Mouse (Mus musculus) neural tube, embryonic 14.5 days (tissue): Measurements from ENCODE around the gene Ppp1r9b. TPM values are rescaled to one million over a fixed set of nuclear protein-coding genes. Genes with fewer than 3 reads are reported as not detected.
"Not testable (repeated sequence)": the region's sequence is repeated elsewhere in the genome, so short reads cannot be mapped to it uniquely, and the experiment has no call there.

Experiments used
- ATAC-seq: fragments of 200-750 bp; cut with Nextera tagmentation; 2 replicates; pipeline ENCODE4 v1.8.0; 2017; ENCODE audit warnings: low read depth, mild to moderate bottlenecking, moderate TSS enrichment, moderate library complexity
- H3K27ac ChIP-seq: fragments of 300-500 bp; sonication (generic); 2 replicates; pipeline ENCODE4 v1.5.1; 2014; ENCODE audit warnings: low read depth, mild to moderate bottlenecking, control low read depth, low read length, moderate library complexity, mixed read lengths
- H3K27me3 ChIP-seq: fragments of 300-500 bp; sonication (generic); 2 replicates; pipeline ENCODE4 v1.6.1; 2014; ENCODE audit warnings: low read length; ENCODE audit not compliant: control insufficient read depth, insufficient read depth
- H3K36me3 ChIP-seq: fragments of 300-500 bp; sonication (generic); 2 replicates; pipeline ENCODE4 v1.6.1; 2014; ENCODE audit warnings: low read length, mixed read lengths; ENCODE audit not compliant: control insufficient read depth, insufficient read depth
- H3K4me1 ChIP-seq: fragments of 300-500 bp; sonication (generic); 2 replicates; pipeline ENCODE4 v1.6.1; 2014; ENCODE audit warnings: low read length; ENCODE audit not compliant: control insufficient read depth, insufficient read depth
- H3K4me2 ChIP-seq: fragments of 300-500 bp; sonication (generic); 2 replicates; pipeline ENCODE4 v1.6.1; 2014; ENCODE audit warnings: mild to moderate bottlenecking, low read depth, low read length, control low read depth
- H3K4me3 ChIP-seq: fragments of 300-500 bp; sonication (generic); 2 replicates; pipeline ENCODE4 v1.5.1; 2014; ENCODE audit warnings: low read depth, low read length, control low read depth, mixed read lengths
- H3K9ac ChIP-seq: fragments of 300-500 bp; sonication (generic); replicated peaks from 2 replicates; pipeline ENCODE4 v1.6.1; 2014; ENCODE audit warnings: low read depth, mild to moderate bottlenecking, control low read depth, low read length, mixed read lengths
- H3K9me3 ChIP-seq: fragments of 300-500 bp; sonication (generic); 2 replicates; pipeline ENCODE4 v1.6.1; 2016; ENCODE audit warnings: low read length; ENCODE audit not compliant: control insufficient read depth
- WGBS: fragments of 180-500 bp; shearing (Covaris S2); extraction: QIAGEN DNeasy Blood & Tissue Kit; methylation state at CpG from one replicate; pipeline ENCODE4 v1.1.7; 2014; 5-methylcytosine and 5-hydroxymethylcytosine counted together
- polyA plus RNA-seq: library from polyadenylated mRNA; unstranded; fragments of >200 nt; fragmentation: Nextera tagmentation; extraction: Ambion mirVana; gene quantifications from 2 replicates; pipeline ENCODE4 v1.2.1, GENCODE M21; 2014

The Ppp1r9b gene
- polyA plus RNA-seq, 1 experiment from 2014 or later = 29.8 TPM

DNA sequence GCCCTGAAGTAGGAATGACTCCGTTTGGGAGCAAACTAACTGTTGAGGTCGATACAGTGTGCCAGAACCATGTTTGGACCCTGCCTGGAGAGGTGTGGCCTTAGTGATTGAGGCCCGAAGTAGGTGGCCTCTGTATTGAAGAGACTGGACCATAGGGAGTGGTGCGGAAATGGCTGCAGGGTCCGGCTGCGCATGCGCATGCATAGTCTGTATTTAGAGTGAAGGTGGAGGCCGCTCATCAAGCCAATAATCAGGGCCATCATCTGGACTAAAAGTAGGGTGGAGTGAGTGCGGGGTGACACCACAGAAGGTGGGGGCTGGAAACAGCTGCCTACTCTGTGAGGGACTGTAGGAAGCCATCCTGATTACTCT, 33.2 kb upstream of the Ppp1r9b start:
- no peaks in the 10 kb centered on the region for H3K4me1 ChIP-seq
- no peak overlapping the region for H3K4me3 ChIP-seq
- no peaks in the 10 kb centered on the region for H3K27me3 ChIP-seq
- no peaks in the 10 kb centered on the region for H3K9me3 ChIP-seq
- no peak overlapping the region for H3K4me2 ChIP-seq
- ATAC-seq = no peak
- no peaks in the 10 kb centered on the region for H3K36me3 ChIP-seq
- WGBS = 87% methylated on average over 9 of the region's 9 CpGs
- no peak overlapping the region for H3K27ac ChIP-seq
- no peak overlapping the region for H3K9ac ChIP-seq

DNA sequence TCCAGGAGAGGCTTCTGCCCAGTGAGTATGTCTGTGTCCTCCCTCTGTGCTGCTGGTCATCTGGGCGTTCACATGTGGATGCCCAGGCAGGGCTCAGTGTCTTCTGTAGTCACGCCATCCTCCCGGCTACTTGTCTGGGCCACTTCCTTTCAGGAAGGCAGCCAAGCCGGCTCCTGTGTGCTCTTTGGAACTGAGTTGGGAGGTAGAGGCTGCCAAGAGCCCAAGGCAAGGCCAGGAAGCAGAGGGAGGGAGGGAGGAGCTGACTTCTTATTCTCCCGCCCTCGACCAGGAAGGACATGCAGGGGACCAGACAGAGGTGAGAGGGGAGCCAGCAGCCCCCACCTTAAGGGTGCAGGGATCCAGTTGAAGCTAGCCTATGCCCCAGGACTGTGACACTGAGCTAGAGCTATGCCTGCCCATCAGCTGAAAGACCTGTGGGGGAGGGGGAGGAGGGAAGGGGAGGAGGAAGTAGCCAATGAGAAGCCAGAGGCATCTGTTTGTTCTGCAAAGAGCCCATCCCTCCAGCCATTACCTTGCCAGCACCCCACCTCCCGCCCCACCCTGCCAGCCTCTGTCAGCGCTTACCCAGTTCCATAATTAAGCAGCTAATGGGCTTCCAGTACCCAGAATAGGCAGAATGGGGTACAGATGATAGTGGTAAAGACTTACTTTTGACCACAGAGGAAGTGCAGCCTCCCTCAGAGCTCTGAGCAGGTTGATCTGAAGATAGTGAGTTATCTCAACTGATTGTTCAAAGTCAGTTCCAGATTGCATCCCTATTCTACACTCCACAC, 32.6 kb upstream of the Ppp1r9b start:
- no peaks in the 10 kb centered on the region for H3K27me3 ChIP-seq
- no peak overlapping the region for H3K9ac ChIP-seq
- ATAC-seq = peak; percentile 46; the same call in 1 of the 2 replicates
- no peaks in the 10 kb centered on the region for H3K9me3 ChIP-seq
- H3K4me3 ChIP-seq = no peak overlapping the region
- H3K36me3 ChIP-seq = no peaks in the 10 kb centered on the region
- H3K4me1 ChIP-seq = no peaks in the 10 kb centered on the region
- no peak overlapping the region for H3K4me2 ChIP-seq
- H3K27ac ChIP-seq = no peak overlapping the region
- whole genome bisulfite sequencing = 25% methylated on average over 8 of the region's 8 CpGs

DNA sequence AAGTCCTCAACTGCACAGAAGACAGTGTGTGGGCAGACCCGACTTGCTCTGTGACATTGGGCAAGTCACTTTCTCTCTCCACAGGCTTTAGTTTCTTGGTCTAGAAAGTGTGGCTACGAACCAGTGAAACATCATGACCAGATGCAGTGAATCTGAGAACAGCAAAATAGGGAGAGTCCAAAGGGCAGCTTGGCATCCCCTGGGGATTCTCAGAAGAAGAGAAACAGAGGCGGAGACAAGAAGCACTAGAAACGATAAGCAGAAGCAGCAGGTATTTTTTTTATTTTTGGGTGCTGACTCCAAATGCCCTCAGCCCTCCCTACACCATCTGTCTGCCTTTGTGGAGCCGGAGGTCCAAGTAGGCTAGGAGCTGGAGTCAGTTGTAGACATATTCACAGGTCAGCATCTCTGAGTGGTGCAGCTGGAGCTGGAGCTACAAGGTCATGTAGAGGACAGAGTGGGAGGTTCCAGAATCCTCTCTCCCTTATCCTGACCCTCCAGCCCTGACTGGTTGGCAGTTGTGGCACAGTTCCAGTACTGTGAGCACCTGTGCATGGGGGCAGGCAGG, 28.2 kb upstream of the Ppp1r9b start:
- H3K27me3 ChIP-seq = no peaks in the 10 kb centered on the region
- H3K36me3 ChIP-seq = no peaks in the 10 kb centered on the region
- H3K4me2 ChIP-seq = 0 out of 2 replicates have a peak overlapping the region, but pooled peaks have one; percentile 8
- ATAC-seq = no peak
- no peak overlapping the region for H3K9ac ChIP-seq
- H3K4me1 ChIP-seq = no peaks in the 10 kb centered on the region
- H3K27ac ChIP-seq = no peak overlapping the region
- no peaks in the 10 kb centered on the region for H3K9me3 ChIP-seq
- WGBS = 81% methylated on average over 5 of the region's 5 CpGs
- no peak overlapping the region for H3K4me3 ChIP-seq

DNA sequence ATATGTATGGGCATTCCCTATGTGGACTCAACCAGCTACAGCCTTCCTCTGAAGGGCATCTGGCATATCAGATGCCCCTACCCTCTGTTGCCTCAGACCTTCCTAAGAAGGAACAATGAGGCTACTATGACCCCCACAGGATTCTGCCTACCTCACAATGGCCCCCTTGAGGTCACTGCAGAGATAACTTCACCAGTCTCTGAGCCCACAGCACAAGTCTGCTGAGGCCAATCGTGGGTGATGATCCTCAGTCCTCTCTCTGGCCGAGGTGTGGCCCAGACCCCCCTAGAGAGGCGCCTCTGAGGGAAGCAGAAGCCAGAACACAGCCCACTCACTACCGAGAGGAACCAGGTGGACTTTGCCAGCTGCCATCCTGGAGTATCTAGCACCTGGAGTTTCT, 23.4 kb upstream of the Ppp1r9b start, which contains the start of gene Hils1:
Gene Hils1, plus strand, starts transcription at position 175 of the 400 bp plus-strand sequence.
- 61% methylated on average over 4 of the region's 4 CpGs for WGBS
- ATAC-seq = no peak

DNA sequence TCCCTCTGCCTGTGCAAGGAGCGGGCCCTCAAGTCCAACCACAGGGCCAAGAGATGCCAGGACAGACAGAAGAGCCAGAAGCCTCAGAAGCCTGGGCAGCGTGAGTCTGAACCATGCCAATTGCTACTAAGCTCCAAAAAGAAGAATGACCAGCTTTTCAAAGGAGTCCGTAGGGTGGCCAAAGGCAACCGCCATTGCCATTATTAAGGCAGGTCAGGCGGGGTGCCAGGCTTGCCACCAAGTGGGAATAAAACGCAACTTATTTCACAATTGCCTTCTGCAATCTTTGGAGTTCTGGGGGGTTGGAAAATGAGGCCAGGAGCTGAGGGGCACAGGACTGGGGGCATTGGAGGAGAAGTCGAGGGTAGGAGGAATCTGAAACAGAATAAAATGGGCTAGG, 22.6 kb upstream of the Ppp1r9b start:
- no peaks in the 10 kb centered on the region for H3K9me3 ChIP-seq
- no peak for ATAC-seq
- H3K4me3 ChIP-seq = no peak overlapping the region
- no peaks in the 10 kb centered on the region for H3K4me1 ChIP-seq
- no peak overlapping the region for H3K9ac ChIP-seq
- no peak overlapping the region for H3K4me2 ChIP-seq
- WGBS = 77% methylated on average over 7 of the region's 7 CpGs
- no peaks in the 10 kb centered on the region for H3K27me3 ChIP-seq
- no peaks in the 10 kb centered on the region for H3K36me3 ChIP-seq
- no peak overlapping the region for H3K27ac ChIP-seq

More for the DNA sequence above, 23.4 kb upstream of the Ppp1r9b start, which contains the start of gene Hils1:
- no peaks in the 10 kb centered on the region for H3K27me3 ChIP-seq
- H3K4me2 ChIP-seq = no peak within 1 kb of the TSS
- no peak within 1 kb of the TSS for H3K4me3 ChIP-seq
- no peaks in the 10 kb centered on the region for H3K4me1 ChIP-seq
- no peak within 1 kb of the TSS for H3K9ac ChIP-seq
- no peaks in the 10 kb centered on the region for H3K9me3 ChIP-seq
- H3K36me3 ChIP-seq = no peaks in the 10 kb centered on the region
- H3K27ac ChIP-seq = no peak within 1 kb of the TSS

DNA sequence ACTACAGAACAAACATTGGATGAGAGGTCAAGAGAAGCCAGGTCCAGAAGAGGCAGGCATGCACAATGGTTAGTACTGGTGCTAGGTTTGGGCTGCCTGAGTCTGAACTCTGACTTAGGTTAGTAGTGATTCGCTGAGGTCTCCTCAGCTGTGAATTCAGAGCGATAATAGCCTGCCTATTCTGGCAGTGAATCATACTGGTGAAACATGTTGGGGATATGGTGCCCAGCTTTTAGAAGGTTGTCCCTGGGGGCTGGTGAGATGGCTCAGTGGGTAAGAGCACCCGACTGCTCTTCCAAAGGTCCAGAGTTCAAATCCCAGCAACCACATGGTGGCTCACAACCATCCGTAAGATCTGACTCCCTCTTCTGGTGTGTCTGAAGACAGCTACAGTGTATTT, 21.1 kb upstream of the Ppp1r9b start:
- H3K9me3 ChIP-seq, H3K27me3 ChIP-seq, H3K27ac ChIP-seq, H3K4me3 ChIP-seq, H3K9ac ChIP-seq, H3K36me3 ChIP-seq, H3K4me1 ChIP-seq, H3K4me2 ChIP-seq, ATAC-seq: not testable (repeated sequence)
- WGBS = 92% methylated on average over 4 of the region's 4 CpGs

DNA sequence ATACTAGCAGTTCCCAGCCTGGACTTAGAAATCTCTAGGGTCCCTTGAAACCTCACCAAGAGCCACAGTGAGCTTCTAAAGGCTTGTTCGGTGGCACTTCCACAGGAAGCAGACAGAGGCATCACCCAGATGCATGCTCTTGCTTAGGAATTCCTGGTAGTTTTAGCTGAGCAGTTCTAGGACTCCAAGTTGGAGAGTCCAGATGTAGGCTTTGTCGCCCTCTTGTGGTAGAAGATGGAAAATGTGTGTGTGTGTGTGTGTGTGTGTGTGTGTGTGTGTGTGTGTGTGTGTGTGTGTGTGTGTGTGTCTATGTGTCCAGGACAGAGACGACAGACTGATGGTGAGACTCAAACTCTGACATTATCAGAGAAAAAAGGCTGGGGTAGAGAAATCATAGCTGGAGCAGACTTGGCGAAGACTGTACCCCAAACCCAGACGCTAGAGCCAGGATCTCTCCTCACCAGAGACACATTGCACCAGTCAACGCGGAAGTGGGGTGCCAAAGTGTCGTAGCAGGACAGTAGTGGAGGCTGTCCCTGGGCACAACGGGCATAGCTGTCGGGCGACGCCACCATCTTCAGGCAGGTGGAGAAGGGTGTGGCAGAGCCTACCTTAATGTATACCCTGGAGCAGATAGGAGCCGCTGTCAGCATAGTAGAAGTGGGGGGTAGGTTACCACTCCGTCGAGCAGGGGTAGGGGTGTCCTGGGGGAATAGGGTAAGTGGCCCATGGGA, 20.5 kb upstream of the Ppp1r9b start:
- H3K9me3 ChIP-seq = no peaks in the 10 kb centered on the region
- H3K36me3 ChIP-seq = no peaks in the 10 kb centered on the region
- H3K4me2 ChIP-seq = no peak overlapping the region
- no peaks in the 10 kb centered on the region for H3K27me3 ChIP-seq
- 62% methylated on average over 15 of the region's 15 CpGs for WGBS
- H3K27ac ChIP-seq = no peak overlapping the region
- ATAC-seq = peak; percentile 49; the same call in 1 of the 2 replicates
- H3K4me3 ChIP-seq = no peak overlapping the region
- no peaks in the 10 kb centered on the region for H3K4me1 ChIP-seq
- H3K9ac ChIP-seq = no peak overlapping the region

DNA sequence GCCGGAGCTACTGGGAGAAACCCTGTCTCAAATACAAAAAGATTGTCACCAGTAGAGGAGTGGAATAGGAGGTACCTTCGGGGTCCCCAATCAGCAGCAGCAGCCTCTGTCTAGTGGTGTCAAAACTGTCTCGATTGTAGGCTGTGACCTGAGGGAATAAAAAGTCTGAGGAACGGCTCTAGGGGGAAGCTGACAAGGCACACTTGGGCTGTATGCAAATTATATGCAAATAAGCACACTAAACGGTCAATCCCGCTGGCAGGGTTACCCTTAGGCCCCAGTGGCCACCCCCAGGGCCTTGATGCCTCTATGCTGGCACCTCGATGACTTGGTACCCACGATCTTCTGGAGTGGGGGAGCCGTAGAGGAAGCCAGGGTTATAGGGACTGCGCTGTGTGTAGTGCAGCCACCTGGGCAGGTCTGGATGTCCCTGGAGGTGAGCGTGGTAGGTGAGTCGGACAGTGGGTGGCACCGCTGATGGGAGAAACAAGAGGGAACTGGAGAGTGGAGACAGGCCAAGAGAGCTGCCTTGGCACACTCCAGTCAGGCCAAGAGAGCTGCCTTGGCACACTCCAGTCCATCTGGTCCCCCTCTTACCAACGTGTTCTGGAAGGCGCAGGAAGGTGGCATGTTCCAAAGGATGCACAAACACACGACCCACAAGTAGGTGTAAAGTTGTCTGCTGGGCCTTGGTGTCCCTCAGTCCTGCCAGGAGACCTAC, 18.8 kb upstream of the Ppp1r9b start:
- no peak for ATAC-seq
- Histone ChIP-seq H3K4me2 (no peak overlapping the region), H3K27me3 (no peaks in the 10 kb centered on the region), H3K4me3 (no peak overlapping the region), H3K27ac (no peak overlapping the region), H3K4me1 (no peaks in the 10 kb centered on the region), H3K9ac (no peak overlapping the region), H3K9me3 (no peaks in the 10 kb centered on the region), H3K36me3 (no peaks in the 10 kb centered on the region)
- WGBS = 59% methylated on average over 16 of the region's 16 CpGs
